Mouse (Mus musculus): ENCODE measurements around the gene Lta. TPM values are rescaled to one million over a fixed set of nuclear protein-coding genes. Genes with fewer than 3 reads are reported as not detected.

The Lta gene
- total and polyA plus RNA-seq, 3 experiments = 0.24 TPM; not detected in 2

DNA sequence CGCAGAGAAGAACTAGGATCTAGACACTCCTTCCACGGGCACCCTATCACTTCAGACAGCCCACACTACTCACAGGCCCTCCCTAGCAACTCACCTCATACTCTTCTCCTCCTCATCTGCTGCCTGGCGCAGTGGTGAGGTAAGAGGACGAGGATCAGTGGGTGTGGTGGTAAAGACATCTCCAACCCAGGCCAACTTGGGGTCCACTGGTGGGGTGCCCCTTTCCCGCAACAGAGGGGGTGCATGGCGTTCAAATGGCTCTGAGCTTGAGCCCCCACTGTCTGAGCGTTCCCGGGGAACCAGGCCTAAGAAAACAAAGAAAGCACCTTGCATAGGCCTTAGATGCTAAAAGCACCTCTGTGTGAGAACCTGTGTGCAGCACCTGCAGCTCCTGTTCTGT, 47.9 kb downstream of the Lta start:
- Histone ChIP-seq H3K4me1 (ENCODE audit: control insufficient read depth in 1 of 2, insufficient read depth in 2 of 2, low read length in 2 of 2) (no peaks in the 10 kb centered on the region), H3K27ac (ENCODE audit: control insufficient read depth, low read depth, low read length) (no peak overlapping the region), H3K79me2 (ENCODE audit: control insufficient read depth, insufficient read depth, low read length, poor library complexity) (peaks cover 49% of the 10 kb centered on the region), H3K36me3 (ENCODE audit: control insufficient read depth in 1 of 2, insufficient read depth in 2 of 2, low read length in 2 of 2) (peaks cover 5 to 40% of the 10 kb centered on the region in 2 experiments), H3K9me3 (replicated peaks; ENCODE audit: insufficient read depth, low read length) (no peaks in the 10 kb centered on the region), H3K27me3 (ENCODE audit: control insufficient read depth in 1 of 2, insufficient read depth in 2 of 2, low read length in 2 of 2) (no peaks in the 10 kb centered on the region), H3K4me3 (ENCODE audit: control insufficient read depth in 1 of 2, insufficient read depth in 1 of 2, low read depth in 2 of 2, low read length in 2 of 2) (no peak overlapping the region), H3K9ac (ENCODE audit: control insufficient read depth, low read depth, low read length, poor library complexity, severe bottlenecking) (no peak overlapping the region)
- no peak for DNase-seq (ENCODE audit: low read depth, low spot score)
- TF ChIP-seq TAL1 (IDR thresholded peaks at IDR 0.05; ENCODE audit: low read length) (no peak), ZKSCAN1 (IDR thresholded peaks at IDR 0.05; ENCODE audit: low read depth, low read length) (no peak), GATA1 (IDR thresholded peaks at IDR 0.05; ENCODE audit: low read depth, low read length) (no peak), CTCF (IDR thresholded peaks at IDR 0.05 in 2 of 3, conservative IDR thresholded peaks at IDR 0.05 in 1 of 3; ENCODE audit: control insufficient read depth in 1 of 3, insufficient read depth in 1 of 3, low read depth in 2 of 3, low read length in 3 of 3, poor library complexity in 1 of 3, severe bottlenecking in 1 of 3) (no peak), RCOR1 (IDR thresholded peaks at IDR 0.05; ENCODE audit: low read depth, low read length) (no peak), POLR2A (IDR thresholded peaks at IDR 0.05; ENCODE audit: control insufficient read depth in 1 of 2, insufficient read depth in 1 of 2, low read depth in 1 of 2, low read length in 2 of 2, poor library complexity in 1 of 2) (no peak), MAFK (IDR thresholded peaks at IDR 0.05; ENCODE audit: borderline replicate concordance, low read depth, low read length) (no peak), RAD21 (IDR thresholded peaks at IDR 0.05; ENCODE audit: low read depth, low read length) (no peak), KAT2A (conservative IDR thresholded peaks at IDR 0.05; ENCODE audit: low read depth, low read length) (no peak), TCF12 (IDR thresholded peaks at IDR 0.05; ENCODE audit: low read depth, low read length) (no peak), CHD1 (IDR thresholded peaks at IDR 0.05; ENCODE audit: low read depth, low read length) (no peak), USF2 (IDR thresholded peaks at IDR 0.05; ENCODE audit: borderline replicate concordance in 1 of 2, insufficient read depth in 1 of 2, low read depth in 1 of 2, low read length in 2 of 2) (no peak), POLR2AphosphoS5 (IDR thresholded peaks at IDR 0.05; ENCODE audit: borderline replicate concordance, low read depth, low read length) (no peak), NELFE (IDR thresholded peaks at IDR 0.05; ENCODE audit: low read depth, low read length) (no peak), EP300 (IDR thresholded peaks at IDR 0.05; ENCODE audit: low read depth in 1 of 2, low read length in 2 of 2) (no peak), BHLHE40 (IDR thresholded peaks at IDR 0.05; ENCODE audit: borderline replicate concordance, low read depth, low read length) (no peak), TBP (IDR thresholded peaks at IDR 0.05; ENCODE audit: low read depth, low read length) (no peak), MXI1 (IDR thresholded peaks at IDR 0.05; ENCODE audit: low read depth, low read length) (no peak), SMC3 (IDR thresholded peaks at IDR 0.05; ENCODE audit: low read depth, low read length) (no peak)

- no peak overlapping the region for H3K9ac ChIP-seq (ENCODE audit: control insufficient read depth, low read depth, low read length, poor library complexity, severe bottlenecking)
- no peak for DNase-seq (ENCODE audit: low read depth, low spot score)
- H3K27ac ChIP-seq (ENCODE audit: control insufficient read depth, low read depth, low read length) = no peak overlapping the region
- H3K9me3 ChIP-seq (replicated peaks; ENCODE audit: insufficient read depth, low read length) = no peaks in the 10 kb centered on the region
- H3K4me3 ChIP-seq (ENCODE audit: control insufficient read depth in 1 of 2, insufficient read depth in 1 of 2, low read depth in 2 of 2, low read length in 2 of 2) = no peak overlapping the region
- peaks cover 4 to 37% of the 10 kb centered on the region in 2 experiments; a peak in 3 of 4 replicates for H3K36me3 ChIP-seq (ENCODE audit: control insufficient read depth in 1 of 2, insufficient read depth in 2 of 2, low read length in 2 of 2)
- TF ChIP-seq MYB (IDR thresholded peaks at IDR 0.05; ENCODE audit: low read depth, low read length) = no peak
- no peak for TF ChIP-seq MXI1 (IDR thresholded peaks at IDR 0.05; ENCODE audit: low read depth, low read length)
- TF ChIP-seq USF1 (IDR thresholded peaks at IDR 0.05; ENCODE audit: low read depth, low read length) = no peak
- no peak for TF ChIP-seq TBP (IDR thresholded peaks at IDR 0.05; ENCODE audit: low read depth, low read length)
- TF ChIP-seq MEF2A (IDR thresholded peaks at IDR 0.05; ENCODE audit: extremely low read depth, insufficient replicate concordance, low read depth, low read length, poor library complexity, severe bottlenecking) = no peak
- no peak for TF ChIP-seq MAZ (IDR thresholded peaks at IDR 0.05; ENCODE audit: low read depth, low read length)
- no peak for TF ChIP-seq JUND (IDR thresholded peaks at IDR 0.05; ENCODE audit: low read depth, low read length)
- no peak for TF ChIP-seq CTCF (IDR thresholded peaks at IDR 0.05 in 2 of 3, conservative IDR thresholded peaks at IDR 0.05 in 1 of 3; ENCODE audit: control insufficient read depth in 1 of 3, insufficient read depth in 1 of 3, low read depth in 2 of 3, low read length in 3 of 3, poor library complexity in 1 of 3, severe bottlenecking in 1 of 3)
- no peak for TF ChIP-seq ZMIZ1 (IDR thresholded peaks at IDR 0.05; ENCODE audit: low read depth, low read length)
- TF ChIP-seq E2F4 (IDR thresholded peaks at IDR 0.05; ENCODE audit: borderline replicate concordance, low read depth, low read length) = no peak
- TF ChIP-seq POLR2A (IDR thresholded peaks at IDR 0.05; ENCODE audit: control insufficient read depth in 1 of 2, insufficient read depth in 1 of 2, low read depth in 1 of 2, low read length in 2 of 2, poor library complexity in 1 of 2) = no peak
- no peak for TF ChIP-seq BHLHE40 (IDR thresholded peaks at IDR 0.05; ENCODE audit: borderline replicate concordance, low read depth, low read length)
- no peak for TF ChIP-seq ZC3H11A (IDR thresholded peaks at IDR 0.05; ENCODE audit: low read depth, low read length)
- no peak for TF ChIP-seq NRF1 (IDR thresholded peaks at IDR 0.05; ENCODE audit: insufficient read depth, low read depth, low read length, poor library complexity, severe bottlenecking)
- TF ChIP-seq SMC3 (IDR thresholded peaks at IDR 0.05; ENCODE audit: low read depth, low read length) = no peak
- peaks cover 44% of the 10 kb centered on the region for H3K79me2 ChIP-seq (ENCODE audit: control insufficient read depth, insufficient read depth, low read length, poor library complexity)
- no peaks in the 10 kb centered on the region for H3K27me3 ChIP-seq (ENCODE audit: control insufficient read depth in 1 of 2, insufficient read depth in 2 of 2, low read length in 2 of 2)
- H3K4me1 ChIP-seq (ENCODE audit: control insufficient read depth in 1 of 2, insufficient read depth in 2 of 2, low read length in 2 of 2) = no peaks in the 10 kb centered on the region
Measured at GRCm38 (mm10) chr17:35156461-35157200, 48.5 kb downstream of the Lta start.
